Mouse (Mus musculus): ENCODE data around the gene Cpsf7. TPM values are rescaled to one million over a fixed set of nuclear protein-coding genes. Genes with fewer than 3 reads are reported as not detected.

Cpsf7 gene
- polyA plus RNA-seq, 1 experiment from 2014 or later, result 25.6 TPM

GRCm38 (mm10) chr19:10580102-10580501, 55.0 kb downstream of the Cpsf7 start:
- 30% methylated on average over 3 of the region's 3 CpGs for WGBS (ENCODE audit: missing documents)
- no peak overlapping the region for H3K27ac ChIP-seq
- peaks cover 16% of the 10 kb centered on the region; the same call in 1 of the 2 replicates for H3K79me2 ChIP-seq (ENCODE audit: inconsistent target)
- H3K36me3 ChIP-seq (ENCODE audit: inconsistent target), result peaks cover 17% of the 10 kb centered on the region; the same call in 1 of the 2 replicates
- no peak overlapping the region for H3K4me3 ChIP-seq (ENCODE audit: inconsistent target)

GRCm38 (mm10) chr19:10580761-10581160, 55.7 kb downstream of the Cpsf7 start:
- Histone ChIP-seq H3K27ac (no peak overlapping the region), H3K36me3 (ENCODE audit: inconsistent target) (peaks cover 17% of the 10 kb centered on the region; the same call in 1 of the 2 replicates), H3K4me3 (ENCODE audit: inconsistent target) (no peak overlapping the region), H3K79me2 (ENCODE audit: inconsistent target) (peaks cover 16% of the 10 kb centered on the region; the same call in 1 of the 2 replicates)
- WGBS (ENCODE audit: missing documents), result 31% methylated on average over 3 of the region's 3 CpGs

GRCm38 (mm10) chr19:10581984-10582383, 56.9 kb downstream of the Cpsf7 start:
- Histone ChIP-seq H3K4me3 (ENCODE audit: inconsistent target) (no peak overlapping the region), H3K27ac (no peak overlapping the region), H3K36me3 (ENCODE audit: inconsistent target) (peaks cover 23% of the 10 kb centered on the region; the same call in 1 of the 2 replicates), H3K79me2 (ENCODE audit: inconsistent target) (peaks cover 16% of the 10 kb centered on the region; the same call in 1 of the 2 replicates)
- 73% methylated on average over 6 of the region's 6 CpGs for WGBS (ENCODE audit: missing documents)

GRCm38 (mm10) chr19:10583550-10584146, 58.6 kb downstream of the Cpsf7 start:
- H3K4me3 ChIP-seq (ENCODE audit: inconsistent target), result no peak overlapping the region
- H3K79me2 ChIP-seq (ENCODE audit: inconsistent target), result peaks cover 4% of the 10 kb centered on the region; the same call in 1 of the 2 replicates
- H3K36me3 ChIP-seq (ENCODE audit: inconsistent target), result peaks cover 34% of the 10 kb centered on the region; the same call in 1 of the 2 replicates
- 22% methylated on average over 7 of the region's 7 CpGs for WGBS (ENCODE audit: missing documents)
- no peak overlapping the region for H3K27ac ChIP-seq

GRCm38 (mm10) chr19:10585112-10585511, 60.0 kb downstream of the Cpsf7 start:
- H3K27ac ChIP-seq, result no peak overlapping the region
- peaks cover 34% of the 10 kb centered on the region; the same call in 1 of the 2 replicates for H3K36me3 ChIP-seq (ENCODE audit: inconsistent target)
- no peak overlapping the region for H3K4me3 ChIP-seq (ENCODE audit: inconsistent target)
- no peaks in the 10 kb centered on the region for H3K79me2 ChIP-seq (ENCODE audit: inconsistent target)
- WGBS (ENCODE audit: missing documents), result 95% methylated on average over 8 of the region's 8 CpGs

GRCm38 (mm10) chr19:10587231-10587630, 62.2 kb downstream of the Cpsf7 start:
- Histone ChIP-seq H3K79me2 (ENCODE audit: inconsistent target) (no peaks in the 10 kb centered on the region), H3K4me3 (ENCODE audit: inconsistent target) (no peak overlapping the region), H3K36me3 (ENCODE audit: inconsistent target) (peaks cover 37% of the 10 kb centered on the region; the same call in 1 of the 2 replicates), H3K27ac (no peak overlapping the region)
- 59% methylated on average over 8 of the region's 8 CpGs for WGBS (ENCODE audit: missing documents)

- Histone ChIP-seq H3K4me3 (ENCODE audit: inconsistent target) (no peak overlapping the region), H3K36me3 (ENCODE audit: inconsistent target) (peaks cover 32% of the 10 kb centered on the region; the same call in 1 of the 2 replicates), H3K79me2 (ENCODE audit: inconsistent target) (no peaks in the 10 kb centered on the region), H3K27ac (no peak overlapping the region)
- WGBS (ENCODE audit: missing documents), result 28% methylated on average over 5 of the region's 5 CpGs
These were observed 64.2 kb downstream of the Cpsf7 start for GRCm38 (mm10) chr19:10589127-10589857.

GRCm38 (mm10) chr19:10590301-10590700, 65.2 kb downstream of the Cpsf7 start:
- Histone ChIP-seq H3K79me2 (ENCODE audit: inconsistent target) (no peaks in the 10 kb centered on the region), H3K4me3 (ENCODE audit: inconsistent target) (no peak overlapping the region), H3K36me3 (ENCODE audit: inconsistent target) (peaks cover 41% of the 10 kb centered on the region; the same call in 1 of the 2 replicates), H3K27ac (no peak overlapping the region)
- WGBS (ENCODE audit: missing documents), result 62% methylated on average over 3 of the region's 3 CpGs

GRCm38 (mm10) chr19:10591659-10592377, 66.8 kb downstream of the Cpsf7 start:
- Histone ChIP-seq H3K27ac (no peak overlapping the region), H3K36me3 (ENCODE audit: inconsistent target) (peaks cover 35% of the 10 kb centered on the region; the same call in 1 of the 2 replicates), H3K4me3 (ENCODE audit: inconsistent target) (no peak overlapping the region), H3K79me2 (ENCODE audit: inconsistent target) (no peaks in the 10 kb centered on the region)
- WGBS (ENCODE audit: missing documents), result 97% methylated on average over 6 of the region's 6 CpGs

Other genes starting within 250 kb of the Cpsf7 start
- 2.2 to 3.9 TPM (median 2.9 TPM) in 3 replicates for gene Dagla, start 220.4 kb upstream of the Cpsf7 start, polyA plus RNA-seq (2018)
- gene Syt7, start 136.2 kb upstream of the Cpsf7 start, polyA plus RNA-seq (2018), result not detected in 3 replicates
- gene Lrrc10b, start 67.8 kb upstream of the Cpsf7 start, polyA plus RNA-seq (2018), result 0.09 to 0.19 TPM in 2 of 3 replicates, not detected in the other
- gene Ppp1r32, start 42.3 kb upstream of the Cpsf7 start, polyA plus RNA-seq (2018), result 0.19 TPM in 1 of 3 replicates, not detected in the others
- 47.5 to 57.7 TPM (median 49.5 TPM) in 3 replicates for gene Sdhaf2, start 876 bp downstream of the Cpsf7 start, polyA plus RNA-seq (2018)
- 1.4 to 5.1 TPM (median 2.8 TPM) in 3 replicates for gene Tmem216, start 31.0 kb downstream of the Cpsf7 start, polyA plus RNA-seq (2018)
- gene Cyb561a3, start 51.9 kb downstream of the Cpsf7 start, polyA plus RNA-seq (2018), result 12.4 to 32.0 TPM (median 13.9 TPM) in 3 replicates
- 3.3 to 5.6 TPM (median 3.4 TPM) in 3 replicates for gene Tmem138, start 52.1 kb downstream of the Cpsf7 start, polyA plus RNA-seq (2018)
- gene Ddb1, start 80.1 kb downstream of the Cpsf7 start, polyA plus RNA-seq (2018), result 113 to 146 TPM (median 129 TPM) in 3 replicates
- gene Tkfc, start 80.4 kb downstream of the Cpsf7 start, polyA plus RNA-seq (2018), result 5.9 to 8.3 TPM (median 7.5 TPM) in 3 replicates
- gene Vwce, start 108.9 kb downstream of the Cpsf7 start, polyA plus RNA-seq (2018), result not detected in 3 replicates
- not detected in 3 replicates for gene Pga5, start 152.8 kb downstream of the Cpsf7 start, polyA plus RNA-seq (2018)
- gene Vps37c, start 163.5 kb downstream of the Cpsf7 start, polyA plus RNA-seq (2018), result 24.0 to 32.2 TPM (median 24.1 TPM) in 3 replicates
- 0.20 to 0.54 TPM (median 0.42 TPM) in 3 replicates for gene Cd5, start 213.7 kb downstream of the Cpsf7 start, polyA plus RNA-seq (2018)